Comparison of ENCODE assay signal across 9 mouse cellular contexts in the genomic region with DNA sequence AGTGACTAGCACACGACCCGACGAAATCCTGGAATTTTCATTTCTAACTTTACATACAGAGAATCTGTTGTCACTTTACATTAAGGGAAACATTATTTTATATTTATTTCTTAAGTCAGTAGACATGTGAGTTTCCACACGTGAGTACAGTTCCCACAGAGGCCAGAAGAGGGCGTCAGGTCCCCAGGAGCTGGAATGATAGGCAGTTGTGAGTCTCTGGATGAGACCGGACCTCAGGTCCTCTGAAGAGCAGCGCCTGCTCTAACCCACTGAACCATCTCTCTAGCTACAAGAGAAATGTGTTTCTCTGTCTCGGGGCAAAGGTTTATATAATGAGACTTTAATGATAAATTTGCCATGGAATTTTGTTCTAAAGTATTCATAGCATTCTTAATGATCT.
A peak's percentile ranks its signal among the peaks of the same experiment; 100 is the strongest.
DNase-seq lines count a peak whose midpoint lies in the region; TF ChIP-seq lines count a peak whose summit lies in the region.
"Had no signal": no experiment of that assay in that cellular context is flagged by ENCODE, and none has a peak within 500 bp of the region (broad histone marks: within the 10 kb centered on the region; RNA-seq: fewer than 3 reads in every experiment).

No protein-coding gene starts in this region.

- DNase-seq in heart, postnatal 4 days = peak; percentile 19
- DNase-seq in heart, postnatal 25 days (ENCODE audit: low spot score) = no peak
- no peak for DNase-seq in spleen, adult 2 months (ENCODE audit: low read depth in 1 of 2, low spot score in 2 of 2)
- no peak for DNase-seq in spleen, adult 12 weeks (ENCODE audit: low spot score)
- DNase-seq in embryonic facial prominence, embryonic 10.5 days (ENCODE audit: low spot score) = peak; percentile 37
- peak; percentile 17 to 32 for DNase-seq in thymus, postnatal 36 days
- DNase-seq in layer of hippocampus, adult 8-10 months (ENCODE audit: low spot score in 2 of 2) = no peak
- DNase-seq in cerebellum, adult 11-12 months = no peak

- no peaks in the 10 kb centered on the region for H3K36me3 ChIP-seq in spleen, adult 2 months (ENCODE audit: control insufficient read depth, insufficient read depth, low read length)
- no peaks in the 10 kb centered on the region for H3K36me3 ChIP-seq in embryonic facial prominence, embryonic 10.5 days (replicated peaks)
- H3K36me3 ChIP-seq: limb, embryonic 12.5 days had no signal

- no peaks in the 10 kb centered on the region for H3K4me1 ChIP-seq in spleen, adult 2 months (ENCODE audit: control insufficient read depth, insufficient read depth, insufficient read length)
- H3K4me1 ChIP-seq in embryonic facial prominence, embryonic 10.5 days = peaks cover 4% of the 10 kb centered on the region; the same call in 1 of the 2 replicates
- H3K4me1 ChIP-seq: limb, embryonic 12.5 days had no signal

- WGBS in spleen, adult 2 months = 79% methylated on average over 8 of the region's 8 CpGs
- 66% methylated on average over 8 of the region's 8 CpGs for WGBS in embryonic facial prominence, embryonic 10.5 days

- H3K27ac ChIP-seq in spleen, adult 2 months (ENCODE audit: insufficient read depth, low read length) = no peak overlapping the region
- H3K27ac ChIP-seq in embryonic facial prominence, embryonic 10.5 days (replicated peaks) = no peak overlapping the region
- H3K27ac ChIP-seq: limb, embryonic 12.5 days had no signal

- H3K4me3 ChIP-seq in spleen, adult 2 months (ENCODE audit: extremely low read depth, insufficient read depth, insufficient read length) = no peak overlapping the region
- no peak overlapping the region for H3K4me3 ChIP-seq in embryonic facial prominence, embryonic 10.5 days
- H3K4me3 ChIP-seq: limb, embryonic 12.5 days had no signal

- intact Hi-C loops in heart, postnatal 25 days (cut with DNase I) = no loop called here

- 0 out of 2 replicates have a peak, but pooled peaks have one; percentile 15 for TF ChIP-seq CTCF in spleen, adult 2 months (IDR thresholded peaks at IDR 0.05; ENCODE audit: extremely low read depth, insufficient read depth, insufficient read length, insufficient replicate concordance)

- no peaks in the 10 kb centered on the region for H3K9me3 ChIP-seq in embryonic facial prominence, embryonic 10.5 days
- H3K9me3 ChIP-seq: limb, embryonic 12.5 days had no signal

- TF ChIP-seq POLR2A in spleen, adult 2 months (IDR thresholded peaks at IDR 0.05; ENCODE audit: low read depth, low read length) = no peak

- no peaks in the 10 kb centered on the region for H3K27me3 ChIP-seq in spleen, adult 2 months (ENCODE audit: control insufficient read depth, insufficient read depth, low read length)
- H3K27me3 ChIP-seq in embryonic facial prominence, embryonic 10.5 days (replicated peaks; ENCODE audit: low read depth, poor library complexity, severe bottlenecking) = peaks cover 7% of the 10 kb centered on the region
- H3K27me3 ChIP-seq: limb, embryonic 12.5 days had no signal

Comparison
In these comparisons a context has a peak if more than half of its experiments do, and no peak if none do; other contexts are left out.
1. DNase-seq: peak in heart, postnatal 4 days (single experiment), embryonic facial prominence, embryonic 10.5 days (single experiment) and thymus, postnatal 36 days (2 of 2); none in heart, postnatal 25 days (single experiment), spleen, adult 2 months (0 of 2), spleen, adult 12 weeks (single experiment), layer of hippocampus, adult 8-10 months (0 of 2) and cerebellum, adult 11-12 months (single experiment).